Mouse (Mus musculus) bone marrow, adult 2 months (tissue): Measurements from ENCODE around the gene Gm2075. TPM values are rescaled to one million over a fixed set of nuclear protein-coding genes. Genes with fewer than 3 reads are reported as not detected.
"Not testable (repeated sequence)": the region's sequence is repeated elsewhere in the genome, so short reads cannot be mapped to it uniquely, and the experiment has no call there.

Experiments
- H3K27ac ChIP-seq: fragments of 200-500 bp; 2 replicates; pipeline ENCODE4 v1.5.1; 2012; ENCODE audit warnings: low read depth, mild to moderate bottlenecking, control low read depth, inconsistent platforms, low read length; ENCODE audit not compliant: control insufficient read depth, poor library complexity, insufficient read depth
- H3K4me1 ChIP-seq: fragments of 200-500 bp; 2 replicates; pipeline ENCODE4 v1.6.1; 2011; ENCODE audit warnings: low read length; ENCODE audit not compliant: control insufficient read depth, insufficient read depth
- H3K4me3 ChIP-seq: fragments of 200-500 bp; replicated peaks from 2 replicates; pipeline ENCODE3; 2011; ENCODE audit warnings: mild to moderate bottlenecking, low read depth, low read length, control low read depth; ENCODE audit not compliant: control insufficient read depth
- WGBS: fragments of 180-500 bp; shearing (Covaris S2); methylation state at CpG from one replicate; pipeline ENCODE4 v1.1.7; 2018; 5-methylcytosine and 5-hydroxymethylcytosine counted together
- polyA plus RNA-seq: library from polyadenylated mRNA; stranded (reverse); fragments of >200 nt; gene quantifications from 2 replicates; pipeline ENCODE4 v1.2.4, GENCODE M21; 2011; ENCODE audit warnings: low replicate concordance; ENCODE audit not compliant: missing spikeins, insufficient read depth, insufficient read length

The Gm2075 gene
- not detected in 2 replicates for polyA plus RNA-seq

- not testable (repeated sequence) for H3K4me3 ChIP-seq, H3K27ac ChIP-seq, H3K4me1 ChIP-seq
- WGBS, result 43% methylated on average over 1 of the region's 1 CpGs
Observed at GRCm38 (mm10) chr12:88011548-88011947, at the start of gene Gm2075. TSS of gene Gm2075 (plus strand) at chr12:88011848.

- H3K4me1 ChIP-seq, H3K4me3 ChIP-seq, H3K27ac ChIP-seq: not testable (repeated sequence)
Observed at GRCm38 (mm10) chr12:87984000-87984399, 27.6 kb upstream of the Gm2075 start.

GRCm38 (mm10) chr12:88004118-88004517 lies 7.5 kb upstream of the Gm2075 start:
- 66% methylated on average over 3 of the region's 3 CpGs for WGBS

GRCm38 (mm10) chr12:88018671-88019070 lies 7.0 kb downstream of the Gm2075 start, which contains the start of gene Gm6803:
TSS of gene Gm6803 (minus strand) at chr12:88018771.
- H3K4me3 ChIP-seq, H3K4me1 ChIP-seq, H3K27ac ChIP-seq: not testable (repeated sequence)
- 68% methylated on average over 2 of the region's 2 CpGs for WGBS

More at GRCm38 (mm10) chr12:88004118-88004517, 7.5 kb upstream of the Gm2075 start:
- H3K4me3 ChIP-seq, H3K4me1 ChIP-seq, H3K27ac ChIP-seq: not testable (repeated sequence)

- H3K4me1 ChIP-seq, result not testable (repeated sequence)
- 76% methylated on average over 1 of the region's 1 CpGs for WGBS
Observed at GRCm38 (mm10) chr12:88026704-88027103, 15.1 kb downstream of the Gm2075 start, which contains the start of gene Gm2056. TSS of gene Gm2056 (plus strand) at chr12:88027004.

GRCm38 (mm10) chr12:88032250-88032649 lies 20.6 kb downstream of the Gm2075 start:
- H3K27ac ChIP-seq, H3K4me3 ChIP-seq, H3K4me1 ChIP-seq: not testable (repeated sequence)
- 84% methylated on average over 5 of the region's 5 CpGs for whole genome bisulfite sequencing

More at GRCm38 (mm10) chr12:88026704-88027103, 15.1 kb downstream of the Gm2075 start, which contains the start of gene Gm2056:
- H3K27ac ChIP-seq, H3K4me3 ChIP-seq: not testable (repeated sequence)

- H3K27ac ChIP-seq, H3K4me1 ChIP-seq, H3K4me3 ChIP-seq: not testable (repeated sequence)
Observed at GRCm38 (mm10) chr12:88039062-88039461, 27.4 kb downstream of the Gm2075 start.

GRCm38 (mm10) chr12:88039703-88040102 lies 28.1 kb downstream of the Gm2075 start:
- H3K27ac ChIP-seq, H3K4me1 ChIP-seq, H3K4me3 ChIP-seq: not testable (repeated sequence)
- 83% methylated on average over 1 of the region's 1 CpGs for WGBS

GRCm38 (mm10) chr12:88045226-88045625 lies 33.6 kb downstream of the Gm2075 start:
- H3K4me1 ChIP-seq, H3K27ac ChIP-seq, H3K4me3 ChIP-seq: not testable (repeated sequence)
- WGBS, result 52% methylated on average over 1 of the region's 1 CpGs

Other genes with a start within 250 kb of the Gm2075 start
- not detected in 2 replicates for gene Gm21319, start 236.1 kb upstream of the Gm2075 start, polyA plus RNA-seq
- not detected in 2 replicates for gene Gm21936, start 216.3 kb upstream of the Gm2075 start, polyA plus RNA-seq
- gene BB287469, start 195.3 kb upstream of the Gm2075 start, polyA plus RNA-seq, result not detected in 2 replicates
- gene Gm2001, start 169.5 kb upstream of the Gm2075 start, polyA plus RNA-seq, result not detected in 2 replicates
- gene Gm2016, start 137.8 kb upstream of the Gm2075 start, polyA plus RNA-seq, result not detected in 2 replicates
- not detected in 2 replicates for gene Gm2022, start 116.5 kb upstream of the Gm2075 start, polyA plus RNA-seq
- gene Gm2035, start 92.0 kb upstream of the Gm2075 start, polyA plus RNA-seq, result not detected in 2 replicates
- gene Gm2042, start 57.8 kb upstream of the Gm2075 start, polyA plus RNA-seq, result 0.74 TPM in 1 of 2 replicates, not detected in the other
- not detected in 2 replicates for gene Gm6803, start 6.9 kb downstream of the Gm2075 start, polyA plus RNA-seq
- not detected in 2 replicates for gene Gm2056, start 15.2 kb downstream of the Gm2075 start, polyA plus RNA-seq
- not detected in 2 replicates for gene Gm16368, start 71.8 kb downstream of the Gm2075 start, polyA plus RNA-seq
- not detected in 2 replicates for gene Gm10436, start 170.3 kb downstream of the Gm2075 start, polyA plus RNA-seq
- not detected in 2 replicates for gene Gm8332, start 238.3 kb downstream of the Gm2075 start, polyA plus RNA-seq